Mouse (Mus musculus): ENCODE results near the gene Fam129a.
A peak's percentile ranks its signal among the peaks of the same experiment; 100 is the strongest.

The Fam129a gene

GRCm38 (mm10) chr1:151570981-151571837, at the start of gene Fam129a:
Fam129a (plus strand) TSS chr1:151571186.
- peak; percentile 12 to 16 for DNase-seq

- no peak for DNase-seq
Measured at GRCm38 (mm10) chr1:151526701-151527100, 44.3 kb upstream of the Fam129a start.

GRCm38 (mm10) chr1:151543796-151544477, 27.0 kb upstream of the Fam129a start:
- no peak for DNase-seq

- DNase-seq, result no peak
Measured at GRCm38 (mm10) chr1:151544581-151544980, 26.4 kb upstream of the Fam129a start.

- DNase-seq, result no peak
Measured at GRCm38 (mm10) chr1:151545571-151545970, 25.4 kb upstream of the Fam129a start.

GRCm38 (mm10) chr1:151548896-151549610, 21.9 kb upstream of the Fam129a start:
- no peak for DNase-seq

- DNase-seq, result no peak
Measured at GRCm38 (mm10) chr1:151549794-151550193, 21.2 kb upstream of the Fam129a start.

GRCm38 (mm10) chr1:151550587-151551479, 20.2 kb upstream of the Fam129a start:
- DNase-seq, result no peak

GRCm38 (mm10) chr1:151560536-151560935, 10.4 kb upstream of the Fam129a start:
- no peak for DNase-seq

- no peak for DNase-seq
Measured at GRCm38 (mm10) chr1:151563401-151563800, 7.6 kb upstream of the Fam129a start.

GRCm38 (mm10) chr1:151563893-151564292, 7.1 kb upstream of the Fam129a start:
- DNase-seq, result no peak

GRCm38 (mm10) chr1:151564377-151564776, 6.6 kb upstream of the Fam129a start:
- DNase-seq, result peak; percentile 26

GRCm38 (mm10) chr1:151568682-151569081, 2.3 kb upstream of the Fam129a start:
- DNase-seq, result no peak

- DNase-seq, result no peak
Measured at GRCm38 (mm10) chr1:151571838-151572578, 1.0 kb downstream of the Fam129a start.

- DNase-seq, result no peak
Measured at GRCm38 (mm10) chr1:151572601-151573320, 1.8 kb downstream of the Fam129a start.

- no peak for DNase-seq
Measured at GRCm38 (mm10) chr1:151580200-151580982, 9.4 kb downstream of the Fam129a start.

- DNase-seq, result no peak
Measured at GRCm38 (mm10) chr1:151581454-151581853, 10.5 kb downstream of the Fam129a start.

- no peak for DNase-seq
Measured at GRCm38 (mm10) chr1:151581977-151582376, 11.0 kb downstream of the Fam129a start.

- no peak for DNase-seq
Measured at GRCm38 (mm10) chr1:151583457-151584181, 12.6 kb downstream of the Fam129a start.

- DNase-seq, result no peak
Measured at GRCm38 (mm10) chr1:151584182-151584471, 13.1 kb downstream of the Fam129a start.

Measured in thymus, adult 18-20 months (tissue).